ENCODE assay signal across 8 mouse cellular contexts in genomic region chr17:83954291-83955057, GRCm38 (mm10).
DNase-seq lines count a peak whose midpoint lies in the region; ATAC-seq and TF ChIP-seq lines count a peak whose summit lies in the region.

No protein-coding gene starts in this region.

- no peak for TF ChIP-seq POLR2A in ES-Bruce4 (IDR thresholded peaks at IDR 0.05; ENCODE audit: insufficient read depth, low read length)

- peak; percentile 50 for DNase-seq in gastrocnemius, adult 18-20 months (ENCODE audit: low spot score)
- DNase-seq in left cerebral cortex, adult 18-20 months (ENCODE audit: low spot score in 2 of 2) = peak; percentile 38 to 74
- DNase-seq in lung, postnatal 4 days = peak; percentile 68 to 82
- DNase-seq in skeletal muscle tissue, adult 2 months (ENCODE audit: low read depth, low spot score) = peak; percentile 65

- peak; percentile 93 for TF ChIP-seq EP300 in ES-Bruce4 (IDR thresholded peaks at IDR 0.05; ENCODE audit: insufficient read depth, low read depth, low read length)

- H3K27ac ChIP-seq in ES-Bruce4 (ENCODE audit: insufficient read depth, low read length) = no peak overlapping the region
- peak overlapping the region; percentile 73 for H3K27ac ChIP-seq in hindbrain, embryonic 13.5 days

- no peak overlapping the region for H3K4me2 ChIP-seq in hindbrain, embryonic 13.5 days

- peaks cover 22% of the 10 kb centered on the region for H3K4me1 ChIP-seq in ES-Bruce4 (ENCODE audit: control insufficient read depth, insufficient read depth, low read length)
- peaks cover 61% of the 10 kb centered on the region for H3K4me1 ChIP-seq in hindbrain, embryonic 13.5 days (replicated peaks)

- no peak overlapping the region for H3K9ac ChIP-seq in ES-Bruce4 (ENCODE audit: low read depth, poor library complexity, severe bottlenecking)
- peak overlapping the region; percentile 19; the same call in 1 of the 2 replicates for H3K9ac ChIP-seq in hindbrain, embryonic 13.5 days

- peak; percentile 50 for ATAC-seq in common myeloid progenitor, adult 5-6 weeks (replicated peaks; ENCODE audit: low read depth, poor library complexity, severe bottlenecking)
- ATAC-seq in hindbrain, embryonic 13.5 days (ENCODE audit: low FRiP score) = peak; percentile 79
- ATAC-seq in erythroblast, adult 5-6 weeks (replicated peaks; ENCODE audit: low FRiP score, poor library complexity, severe bottlenecking) = no peak

- no peaks in the 10 kb centered on the region for H3K36me3 ChIP-seq in ES-Bruce4 (ENCODE audit: control insufficient read depth, insufficient read depth, low read length, poor library complexity, severe bottlenecking)
- no peaks in the 10 kb centered on the region for H3K36me3 ChIP-seq in hindbrain, embryonic 13.5 days

- no peak overlapping the region for H3K4me3 ChIP-seq in ES-Bruce4 (ENCODE audit: low read depth, low read length)
- H3K4me3 ChIP-seq in hindbrain, embryonic 13.5 days = no peak overlapping the region

- H3K9me3 ChIP-seq in ES-Bruce4 (replicated peaks; ENCODE audit: control insufficient read depth, insufficient read depth, low read length, poor library complexity, severe bottlenecking) = no peaks in the 10 kb centered on the region
- no peaks in the 10 kb centered on the region for H3K9me3 ChIP-seq in hindbrain, embryonic 13.5 days

- no peak for TF ChIP-seq CTCF in ES-Bruce4 (IDR thresholded peaks at IDR 0.05; ENCODE audit: low read depth, low read length)

- no peaks in the 10 kb centered on the region for H3K27me3 ChIP-seq in ES-Bruce4 (ENCODE audit: control insufficient read depth, insufficient read depth, low read length, poor library complexity, severe bottlenecking)
- peaks cover 12% of the 10 kb centered on the region; the same call in 1 of the 2 replicates for H3K27me3 ChIP-seq in hindbrain, embryonic 13.5 days

- WGBS in hindbrain, embryonic 13.5 days = 5% methylated on average over 16 of the region's 16 CpGs
